Mouse (Mus musculus) heart, postnatal 36 days (tissue): ENCODE measurements around the gene Abcc6. TPM values are rescaled to one million over a fixed set of nuclear protein-coding genes. Genes with fewer than 3 reads are reported as not detected.
A peak's percentile ranks its signal among the peaks of the same experiment; 100 is the strongest.
"Not testable (repeated sequence)": the region's sequence is repeated elsewhere in the genome, so short reads cannot be mapped to it uniquely, and the experiment has no call there.

Source experiments
- DNase-seq, 2 experiments: peaks; one replicate each; pipeline ENCODE4 v3.0.0; 2021 to 2022
- intact Hi-C: fragments of 180-260 bp; cut with DNase I; formaldehyde crosslinking; loops from one replicate; pipeline ENCODE4 v1.15.1; 2025
- total RNA-seq, 2 experiments: library from RNA; stranded (reverse); gene quantifications; 2 replicates each; pipeline ENCODE4 v1.2.3; 2021

Gene Abcc6
- total RNA-seq, 2 experiments from 2014 or later = not detected

DNA sequence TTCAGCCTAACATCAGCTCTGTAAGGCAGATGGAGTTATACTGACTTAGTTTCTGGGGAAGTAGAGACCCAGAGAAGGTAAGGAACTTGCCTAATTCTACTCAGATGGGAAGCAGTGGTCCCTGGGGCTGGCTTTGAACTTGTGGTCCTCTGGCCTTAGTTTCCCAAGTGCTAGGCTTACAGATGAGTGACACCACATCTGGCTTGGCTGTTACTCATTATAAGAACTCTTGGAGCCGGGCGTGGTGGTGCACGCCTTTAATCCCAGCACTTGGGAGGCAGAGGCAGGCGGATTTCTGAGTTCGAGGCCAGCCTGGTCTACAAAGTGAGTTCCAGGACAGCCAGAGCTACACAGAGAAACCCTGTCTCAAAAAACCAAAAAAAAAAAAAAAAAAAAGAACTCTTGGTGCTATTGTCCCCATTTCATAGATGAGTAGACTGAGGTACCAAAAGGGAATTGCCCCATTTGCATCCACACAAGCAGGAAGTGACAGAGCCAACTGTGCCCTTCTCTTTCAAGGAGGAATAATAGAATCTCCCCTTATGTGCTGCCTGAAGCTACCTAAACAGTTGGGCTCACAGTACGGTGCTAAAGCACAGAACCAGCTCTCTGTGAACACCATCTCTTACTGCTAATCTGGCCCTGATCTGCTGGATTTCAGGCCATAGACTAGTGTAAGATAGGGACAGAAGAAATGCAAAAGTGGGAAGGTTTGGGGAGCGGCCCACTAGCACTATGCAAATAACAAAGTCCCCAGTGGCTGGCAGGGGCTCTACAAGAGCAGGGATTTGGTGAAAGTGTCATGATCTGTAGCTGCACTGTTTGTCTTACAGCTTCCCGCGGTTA, 580 bp downstream of the Abcc6 start:
- no peak for DNase-seq
- intact Hi-C loops = loop anchor here (10.0 kb wide), 1 partner anchor 1725 kb away; the partner anchor contains the start of gene Clec11a

GRCm38 (mm10) chr7:46028681-46029080, 1.4 kb downstream of the Abcc6 start:
- intact Hi-C loops = no loop called here
- DNase-seq = no peak

- DNase-seq = no peak
- intact Hi-C loops = no loop called here
These were observed 4.7 kb downstream of the Abcc6 start for GRCm38 (mm10) chr7:46025436-46025835.

DNA sequence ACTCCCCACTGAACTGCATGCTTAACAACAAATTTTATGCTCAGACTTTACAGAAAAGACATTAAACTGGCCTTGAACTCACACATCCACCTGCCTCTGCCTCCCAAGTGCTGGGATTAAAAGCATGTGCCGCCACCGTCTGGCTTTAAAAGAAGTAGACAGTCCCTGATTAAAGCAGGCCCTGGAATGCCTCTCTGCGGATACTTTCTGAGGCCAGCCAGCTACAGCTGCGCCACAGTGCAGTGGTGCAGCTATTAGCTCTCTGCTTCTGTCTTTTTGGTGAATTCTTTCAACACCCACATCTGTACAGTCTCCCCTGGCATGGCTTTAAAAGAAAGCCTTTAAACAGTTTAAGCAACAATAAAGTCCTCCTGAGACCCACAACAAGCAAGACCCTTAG, 8.2 kb downstream of the Abcc6 start:
- no peak for DNase-seq
- intact Hi-C loops = no loop called here

DNA sequence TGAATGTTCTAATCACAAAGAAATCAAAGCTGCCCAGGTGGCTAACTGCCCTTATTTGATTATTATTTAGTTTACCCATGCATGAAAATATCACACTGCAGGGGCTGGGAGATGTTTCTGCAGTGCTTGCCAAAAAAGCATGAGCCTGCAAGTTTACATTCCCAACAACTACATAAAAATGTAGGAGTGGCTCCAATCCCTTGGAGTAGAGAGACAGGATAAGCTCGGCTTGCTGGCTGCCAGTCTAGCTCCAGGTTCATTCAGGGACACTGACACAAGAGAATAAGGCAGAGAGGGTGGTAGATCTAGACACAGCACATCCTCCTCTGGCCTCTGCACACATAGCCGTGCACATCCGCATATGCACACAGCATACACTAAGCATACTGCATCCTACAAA, 10.5 kb downstream of the Abcc6 start:
- intact Hi-C loops = no loop called here
- no peak for DNase-seq

- peak in 1 of 2 experiments; percentile 7 for DNase-seq
- intact Hi-C loops = no loop called here
These were observed 16.7 kb downstream of the Abcc6 start for GRCm38 (mm10) chr7:46013266-46014010.

- intact Hi-C loops = no loop called here
- DNase-seq = no peak
These were observed 18.0 kb downstream of the Abcc6 start for GRCm38 (mm10) chr7:46012121-46012520.

GRCm38 (mm10) chr7:46009578-46009977, 20.5 kb downstream of the Abcc6 start:
- intact Hi-C loops = loop anchor here (2.0 kb wide), 3 partner anchors 67 to 271 kb away; partner anchors contain the start of gene Kdelr1
- peak; percentile 53 to 63 for DNase-seq

GRCm38 (mm10) chr7:46002748-46003147, 27.4 kb downstream of the Abcc6 start:
- intact Hi-C loops = no loop called here
- DNase-seq = no peak

GRCm38 (mm10) chr7:46000577-46000976, 29.5 kb downstream of the Abcc6 start:
- no peak for DNase-seq
- intact Hi-C loops = no loop called here

- intact Hi-C loops = no loop called here
- no peak for DNase-seq
These were observed 37.6 kb downstream of the Abcc6 start for GRCm38 (mm10) chr7:45992470-45992869.

DNA sequence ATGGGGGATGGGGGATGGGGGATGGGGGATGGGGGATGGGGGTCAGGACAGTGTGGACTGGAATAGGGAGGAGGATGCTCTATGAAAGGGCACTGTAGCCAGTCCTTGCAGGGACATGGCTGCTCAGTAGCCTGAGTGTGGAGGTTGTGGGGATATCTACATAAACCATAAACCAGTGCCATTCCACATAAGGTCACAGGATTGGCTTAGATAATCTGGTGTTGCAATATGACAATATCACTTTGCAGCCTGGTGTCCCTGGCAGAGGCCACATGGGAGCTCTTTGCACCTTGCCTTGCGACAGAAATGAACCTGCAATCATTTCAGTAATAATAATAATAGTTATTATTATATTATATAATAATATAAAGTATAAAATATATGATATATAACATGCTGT, 41.8 kb downstream of the Abcc6 start:
- DNase-seq = no peak
- intact Hi-C loops = no loop called here

DNA sequence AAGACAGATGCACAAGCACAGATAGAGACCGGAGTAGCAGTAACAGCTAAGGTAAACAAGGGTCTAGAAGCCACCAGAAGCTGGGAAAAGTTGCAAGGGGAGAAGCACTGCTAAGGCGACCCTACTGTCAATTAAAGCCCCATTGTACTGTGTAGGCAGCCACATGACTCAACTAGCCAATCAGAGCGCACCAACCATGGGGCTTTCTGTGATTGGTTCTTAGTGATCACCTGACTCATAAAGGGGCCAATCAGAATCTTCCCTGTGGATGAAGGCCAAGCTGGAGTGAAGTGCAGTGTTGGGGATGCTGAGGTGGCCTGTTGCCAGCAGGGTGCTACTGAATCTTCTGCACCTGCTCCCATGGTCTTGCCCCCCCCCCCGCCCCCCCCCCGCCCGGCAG, 43.2 kb downstream of the Abcc6 start:
- intact Hi-C loops = no loop called here
- no peak for DNase-seq

GRCm38 (mm10) chr7:45981612-45982011, 48.5 kb downstream of the Abcc6 start:
- intact Hi-C loops = no loop called here
- no peak for DNase-seq

GRCm38 (mm10) chr7:45974512-45974911, 55.6 kb downstream of the Abcc6 start:
- DNase-seq = no peak

GRCm38 (mm10) chr7:45974103-45974502, 56.0 kb downstream of the Abcc6 start:
- DNase-seq = no peak
- intact Hi-C loops = no loop called here

More at GRCm38 (mm10) chr7:45974512-45974911, 55.6 kb downstream of the Abcc6 start:
- intact Hi-C loops = no loop called here

GRCm38 (mm10) chr7:45973271-45973687, 56.8 kb downstream of the Abcc6 start:
- DNase-seq = no peak
- intact Hi-C loops = no loop called here

DNA sequence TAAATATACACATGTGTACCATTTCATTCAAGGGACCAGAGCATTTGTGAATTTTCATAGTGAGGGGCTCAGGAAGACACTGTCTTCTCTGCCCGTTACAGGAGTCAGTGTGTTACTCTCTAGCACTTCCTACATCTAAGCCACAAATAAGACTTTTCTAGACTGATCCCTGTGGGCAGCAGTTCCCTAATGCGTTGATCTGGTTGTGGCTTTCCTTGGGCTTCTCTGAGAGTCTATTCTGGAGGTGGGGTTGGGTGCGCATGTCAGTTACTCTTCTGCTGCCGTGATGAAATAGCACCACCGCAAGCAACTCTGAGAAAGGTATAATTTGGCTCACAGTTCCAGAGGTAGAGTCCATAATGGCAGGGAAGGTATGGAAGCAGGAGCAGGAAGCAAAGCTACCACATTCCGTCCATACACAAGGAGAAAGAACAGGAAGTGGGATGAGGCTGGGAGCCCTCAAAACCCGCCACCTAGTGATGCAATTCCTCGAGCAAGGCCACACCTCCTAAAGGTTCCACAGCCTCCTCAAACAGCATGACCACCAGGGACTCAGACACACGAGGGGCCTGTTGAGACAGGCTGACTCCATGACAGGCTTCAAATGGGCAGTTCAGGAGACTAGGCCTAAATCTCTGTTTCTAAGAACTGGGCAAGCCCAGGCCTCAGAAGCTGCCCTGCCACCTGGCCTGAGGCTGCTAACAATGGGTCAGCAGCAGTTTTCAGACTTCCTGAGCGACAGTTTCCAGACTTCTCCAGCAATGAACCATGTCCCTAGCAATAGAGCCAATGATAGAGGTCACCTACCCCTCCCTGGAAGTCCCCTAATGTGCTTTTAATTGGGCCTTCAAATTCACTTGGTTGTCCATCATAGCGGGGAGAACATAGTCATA, 58.0 kb downstream of the Abcc6 start:
- intact Hi-C loops = no loop called here
- no peak for DNase-seq

DNA sequence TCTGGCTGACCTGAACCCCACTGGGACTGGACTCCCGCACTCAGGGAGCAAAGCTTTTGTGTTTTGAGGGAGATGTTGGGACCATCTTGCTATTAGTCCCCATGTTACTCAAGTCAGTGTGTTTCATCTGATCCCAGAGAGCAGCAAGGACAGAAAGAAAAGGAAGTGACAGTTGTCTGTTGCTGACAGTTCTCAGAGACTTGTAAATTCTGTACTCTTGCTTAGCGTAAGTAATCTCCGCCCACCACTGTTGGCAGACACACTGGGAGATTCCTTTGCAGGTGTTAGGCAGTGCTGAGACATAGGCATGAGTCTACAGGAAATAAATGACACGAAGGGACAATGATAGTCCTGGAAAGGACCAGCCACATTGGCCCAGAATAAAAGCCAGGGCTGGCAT, 73.5 kb downstream of the Abcc6 start:
- DNase-seq = no peak
- intact Hi-C loops = no loop called here

DNA sequence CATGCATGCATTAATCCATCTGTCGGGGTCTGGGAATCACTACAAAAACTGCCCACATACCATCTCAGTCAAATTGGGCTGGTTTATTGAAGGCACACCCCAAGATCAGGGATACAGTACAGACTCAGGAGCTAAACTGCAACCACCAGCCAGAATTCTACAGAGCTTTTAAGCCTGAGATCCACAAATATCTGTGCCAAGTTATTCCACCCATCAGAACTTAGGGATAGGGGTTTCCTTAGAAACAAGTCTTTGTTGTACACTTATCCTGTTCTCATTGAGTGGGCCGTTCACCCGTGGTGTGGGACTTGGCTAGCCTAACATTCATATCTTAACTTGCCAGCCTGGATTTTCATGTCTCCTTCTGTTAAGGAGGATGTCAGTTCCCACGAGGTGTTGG, 81.0 kb downstream of the Abcc6 start:
- intact Hi-C loops = no loop called here
- no peak for DNase-seq

- DNase-seq = not testable (repeated sequence)
- intact Hi-C loops = loop anchor here (2.0 kb wide), 2 partner anchors 66 to 262 kb away; no protein-coding TSS in a partner anchor
These were observed 86.8 kb downstream of the Abcc6 start for GRCm38 (mm10) chr7:45943280-45943679.
